Mouse (Mus musculus): ENCODE results near the gene Lypd5. TPM values are rescaled to one million over a fixed set of nuclear protein-coding genes. Genes with fewer than 3 reads are reported as not detected.
A peak's percentile ranks its signal among the peaks of the same experiment; 100 is the strongest.

Gene Lypd5
- polyA plus RNA-seq, 1 experiment: not detected

GRCm38 (mm10) chr7:24368946-24369345 lies 19.9 kb downstream of the Lypd5 start:
- H3K27me3 ChIP-seq (ENCODE audit: control insufficient read depth, insufficient read depth, low read length, poor library complexity, severe bottlenecking): no peaks in the 10 kb centered on the region
- H3K9ac ChIP-seq (ENCODE audit: low read depth, poor library complexity, severe bottlenecking): no peak overlapping the region
- H3K27ac ChIP-seq (ENCODE audit: insufficient read depth, low read length): no peak overlapping the region
- no peak for TF ChIP-seq POLR2A (IDR thresholded peaks at IDR 0.05; ENCODE audit: insufficient read depth, low read length)
- H3K36me3 ChIP-seq (ENCODE audit: control insufficient read depth, insufficient read depth, low read length, poor library complexity, severe bottlenecking): no peaks in the 10 kb centered on the region
- no peak overlapping the region for H3K4me3 ChIP-seq (ENCODE audit: low read depth, low read length)
- H3K4me1 ChIP-seq (ENCODE audit: control insufficient read depth, insufficient read depth, low read length): peaks cover 2% of the 10 kb centered on the region
- no peaks in the 10 kb centered on the region for H3K9me3 ChIP-seq (replicated peaks; ENCODE audit: control insufficient read depth, insufficient read depth, low read length, poor library complexity, severe bottlenecking)

GRCm38 (mm10) chr7:24369731-24370541 lies 20.9 kb downstream of the Lypd5 start, which contains the start of gene Kcnn4:
Gene Kcnn4 (plus strand): TSS chr7:24370263.
- Histone ChIP-seq H3K4me3 (ENCODE audit: low read depth, low read length) (peak within 1 kb of the TSS; percentile 26), H3K9ac (ENCODE audit: low read depth, poor library complexity, severe bottlenecking) (peak within 1 kb of the TSS; percentile 34), H3K36me3 (ENCODE audit: control insufficient read depth, insufficient read depth, low read length, poor library complexity, severe bottlenecking) (no peaks in the 10 kb centered on the region), H3K27ac (ENCODE audit: insufficient read depth, low read length) (no peak within 1 kb of the TSS), H3K9me3 (replicated peaks; ENCODE audit: control insufficient read depth, insufficient read depth, low read length, poor library complexity, severe bottlenecking) (no peaks in the 10 kb centered on the region), H3K4me1 (ENCODE audit: control insufficient read depth, insufficient read depth, low read length) (peaks cover 2% of the 10 kb centered on the region), H3K27me3 (ENCODE audit: control insufficient read depth, insufficient read depth, low read length, poor library complexity, severe bottlenecking) (no peaks in the 10 kb centered on the region)
- TF ChIP-seq EP300 (IDR thresholded peaks at IDR 0.05; ENCODE audit: insufficient read depth, low read depth, low read length): no peak
- TF ChIP-seq POLR2A (IDR thresholded peaks at IDR 0.05; ENCODE audit: insufficient read depth, low read length): no peak
- no peak for TF ChIP-seq CTCF (IDR thresholded peaks at IDR 0.05; ENCODE audit: low read depth, low read length)

- no peak overlapping the region for H3K4me3 ChIP-seq (ENCODE audit: low read depth, low read length)
- H3K4me1 ChIP-seq (ENCODE audit: control insufficient read depth, insufficient read depth, low read length): peaks cover 2% of the 10 kb centered on the region
- TF ChIP-seq CTCF (IDR thresholded peaks at IDR 0.05; ENCODE audit: low read depth, low read length) (no peak), POLR2A (IDR thresholded peaks at IDR 0.05; ENCODE audit: insufficient read depth, low read length) (no peak), EP300 (IDR thresholded peaks at IDR 0.05; ENCODE audit: insufficient read depth, low read depth, low read length) (no peak)
- no peaks in the 10 kb centered on the region for H3K27me3 ChIP-seq (ENCODE audit: control insufficient read depth, insufficient read depth, low read length, poor library complexity, severe bottlenecking)
- no peak overlapping the region for H3K27ac ChIP-seq (ENCODE audit: insufficient read depth, low read length)
- no peaks in the 10 kb centered on the region for H3K9me3 ChIP-seq (replicated peaks; ENCODE audit: control insufficient read depth, insufficient read depth, low read length, poor library complexity, severe bottlenecking)
- H3K36me3 ChIP-seq (ENCODE audit: control insufficient read depth, insufficient read depth, low read length, poor library complexity, severe bottlenecking): no peaks in the 10 kb centered on the region
- H3K9ac ChIP-seq (ENCODE audit: low read depth, poor library complexity, severe bottlenecking): no peak overlapping the region
These were observed 22.2 kb downstream of the Lypd5 start for GRCm38 (mm10) chr7:24371012-24371808.

GRCm38 (mm10) chr7:24371809-24372145 lies 22.8 kb downstream of the Lypd5 start:
- TF ChIP-seq EP300 (IDR thresholded peaks at IDR 0.05; ENCODE audit: insufficient read depth, low read depth, low read length) (no peak), POLR2A (IDR thresholded peaks at IDR 0.05; ENCODE audit: insufficient read depth, low read length) (no peak)
- H3K36me3 ChIP-seq (ENCODE audit: control insufficient read depth, insufficient read depth, low read length, poor library complexity, severe bottlenecking): no peaks in the 10 kb centered on the region
- no peaks in the 10 kb centered on the region for H3K27me3 ChIP-seq (ENCODE audit: control insufficient read depth, insufficient read depth, low read length, poor library complexity, severe bottlenecking)
- no peak overlapping the region for H3K4me3 ChIP-seq (ENCODE audit: low read depth, low read length)
- H3K27ac ChIP-seq (ENCODE audit: insufficient read depth, low read length): no peak overlapping the region
- H3K9me3 ChIP-seq (replicated peaks; ENCODE audit: control insufficient read depth, insufficient read depth, low read length, poor library complexity, severe bottlenecking): no peaks in the 10 kb centered on the region
- H3K4me1 ChIP-seq (ENCODE audit: control insufficient read depth, insufficient read depth, low read length): peaks cover 2% of the 10 kb centered on the region
- H3K9ac ChIP-seq (ENCODE audit: low read depth, poor library complexity, severe bottlenecking): no peak overlapping the region

- Histone ChIP-seq H3K4me3 (ENCODE audit: low read depth, low read length) (no peak overlapping the region), H3K9ac (ENCODE audit: low read depth, poor library complexity, severe bottlenecking) (no peak overlapping the region), H3K27me3 (ENCODE audit: control insufficient read depth, insufficient read depth, low read length, poor library complexity, severe bottlenecking) (no peaks in the 10 kb centered on the region), H3K36me3 (ENCODE audit: control insufficient read depth, insufficient read depth, low read length, poor library complexity, severe bottlenecking) (no peaks in the 10 kb centered on the region), H3K4me1 (ENCODE audit: control insufficient read depth, insufficient read depth, low read length) (peaks cover 2% of the 10 kb centered on the region), H3K9me3 (replicated peaks; ENCODE audit: control insufficient read depth, insufficient read depth, low read length, poor library complexity, severe bottlenecking) (no peaks in the 10 kb centered on the region), H3K27ac (ENCODE audit: insufficient read depth, low read length) (no peak overlapping the region)
- TF ChIP-seq CTCF (IDR thresholded peaks at IDR 0.05; ENCODE audit: low read depth, low read length): no peak
- no peak for TF ChIP-seq POLR2A (IDR thresholded peaks at IDR 0.05; ENCODE audit: insufficient read depth, low read length)
- no peak for TF ChIP-seq EP300 (IDR thresholded peaks at IDR 0.05; ENCODE audit: insufficient read depth, low read depth, low read length)
These were observed 23.3 kb downstream of the Lypd5 start for GRCm38 (mm10) chr7:24372300-24372699.

GRCm38 (mm10) chr7:24372786-24373185 lies 23.8 kb downstream of the Lypd5 start:
- Histone ChIP-seq H3K9me3 (replicated peaks; ENCODE audit: control insufficient read depth, insufficient read depth, low read length, poor library complexity, severe bottlenecking) (no peaks in the 10 kb centered on the region), H3K4me3 (ENCODE audit: low read depth, low read length) (no peak overlapping the region), H3K4me1 (ENCODE audit: control insufficient read depth, insufficient read depth, low read length) (peaks cover 2% of the 10 kb centered on the region), H3K27ac (ENCODE audit: insufficient read depth, low read length) (no peak overlapping the region), H3K27me3 (ENCODE audit: control insufficient read depth, insufficient read depth, low read length, poor library complexity, severe bottlenecking) (no peaks in the 10 kb centered on the region), H3K9ac (ENCODE audit: low read depth, poor library complexity, severe bottlenecking) (no peak overlapping the region), H3K36me3 (ENCODE audit: control insufficient read depth, insufficient read depth, low read length, poor library complexity, severe bottlenecking) (no peaks in the 10 kb centered on the region)
- no peak for TF ChIP-seq POLR2A (IDR thresholded peaks at IDR 0.05; ENCODE audit: insufficient read depth, low read length)
- no peak for TF ChIP-seq EP300 (IDR thresholded peaks at IDR 0.05; ENCODE audit: insufficient read depth, low read depth, low read length)
- no peak for TF ChIP-seq CTCF (IDR thresholded peaks at IDR 0.05; ENCODE audit: low read depth, low read length)

Measured in ES-Bruce4 (cell line).